Mouse (Mus musculus) intestine, postnatal 0 days (tissue): ENCODE results near the gene Sephs2. TPM values are rescaled to one million over a fixed set of nuclear protein-coding genes. Genes with fewer than 3 reads are reported as not detected.

Experiments used
- ATAC-seq: fragments of 200-750 bp; cut with Nextera tagmentation; 2 replicates; pipeline ENCODE4 v1.8.0; 2017; ENCODE audit warnings: mild to moderate bottlenecking, moderate TSS enrichment, moderate library complexity
- H3K27ac ChIP-seq: fragments of 300-500 bp; sonication (generic); 2 replicates; pipeline ENCODE4 v1.5.1; 2014; ENCODE audit warnings: mild to moderate bottlenecking, low read depth, low read length, moderate library complexity
- H3K27me3 ChIP-seq: fragments of 300-500 bp; sonication (generic); replicated peaks from 2 replicates; pipeline ENCODE4 v1.6.1; 2014; ENCODE audit warnings: low read length, mixed read lengths; ENCODE audit not compliant: control insufficient read depth, insufficient read depth
- H3K36me3 ChIP-seq: fragments of 300-500 bp; sonication (generic); 2 replicates; pipeline ENCODE4 v1.6.1; 2014; ENCODE audit warnings: mild to moderate bottlenecking, moderate library complexity; ENCODE audit not compliant: control insufficient read depth, insufficient read depth
- H3K4me1 ChIP-seq: fragments of 300-500 bp; sonication (generic); replicated peaks from 2 replicates; pipeline ENCODE4 v1.6.1; 2014; ENCODE audit warnings: antibody characterized with exemption, low read length, mixed read lengths; ENCODE audit not compliant: control insufficient read depth, insufficient read depth
- H3K4me2 ChIP-seq: fragments of 300-500 bp; sonication (generic); replicated peaks from 2 replicates; pipeline ENCODE4 v1.6.1; 2014; ENCODE audit warnings: low read depth, mild to moderate bottlenecking, moderate library complexity
- H3K4me3 ChIP-seq: fragments of 300-500 bp; sonication (generic); 2 replicates; pipeline ENCODE4 v1.5.1; 2014; ENCODE audit warnings: low read depth, low read length
- H3K9ac ChIP-seq: fragments of 300-500 bp; sonication (generic); 2 replicates; pipeline ENCODE4 v1.6.1; 2014; ENCODE audit warnings: mild to moderate bottlenecking, low read depth, low read length
- H3K9me3 ChIP-seq: fragments of 300-500 bp; sonication (generic); 2 replicates; pipeline ENCODE4 v1.6.1; 2016; ENCODE audit warnings: mixed run types; ENCODE audit not compliant: control insufficient read depth
- CTCF ChIP-seq: sonication (generic); IDR thresholded peaks from 2 replicates; pipeline ENCODE4 v1.5.1; 2016; ENCODE audit warnings: low read depth, mild to moderate bottlenecking, control low read depth, antibody characterized with exemption, moderate library complexity
- WGBS: fragments of 180-500 bp; shearing (Covaris S2); extraction: QIAGEN DNeasy Blood & Tissue Kit; methylation state at CpG from one replicate; pipeline ENCODE4 v1.1.7; 2014; 5-methylcytosine and 5-hydroxymethylcytosine counted together
- polyA plus RNA-seq: library from polyadenylated mRNA; unstranded; fragments of >200 nt; fragmentation: Nextera tagmentation; extraction: Ambion mirVana; gene quantifications from 2 replicates; pipeline ENCODE4 v1.2.1, GENCODE M21; 2015

The Sephs2 gene
- 335 and 364 TPM in 2 replicates for polyA plus RNA-seq

GRCm38 (mm10) chr7:127273925-127274789 lies at the start of gene Sephs2:
Gene Sephs2 (minus strand): TSS chr7:127274055.
- TF ChIP-seq CTCF, result no peak
- H3K9me3 ChIP-seq, result no peaks in the 10 kb centered on the region
- H3K4me2 ChIP-seq, result peak within 1 kb of the TSS; percentile 89
- H3K9ac ChIP-seq, result peak within 1 kb of the TSS; percentile 87
- H3K27ac ChIP-seq, result peak within 1 kb of the TSS; percentile 91
- ATAC-seq, result peak; percentile 73
- peak within 1 kb of the TSS; percentile 78 for H3K4me3 ChIP-seq
- no peaks in the 10 kb centered on the region for H3K27me3 ChIP-seq
- WGBS, result 2% methylated on average over 39 of the region's 39 CpGs
- H3K4me1 ChIP-seq, result peaks cover 6% of the 10 kb centered on the region
- H3K36me3 ChIP-seq, result peaks cover 12% of the 10 kb centered on the region

- Histone ChIP-seq H3K4me3 (no peak overlapping the region), H3K4me2 (no peak overlapping the region), H3K27me3 (no peaks in the 10 kb centered on the region), H3K9ac (no peak overlapping the region), H3K36me3 (no peaks in the 10 kb centered on the region), H3K4me1 (no peaks in the 10 kb centered on the region), H3K27ac (no peak overlapping the region), H3K9me3 (no peaks in the 10 kb centered on the region)
- ATAC-seq, result no peak
- WGBS, result 44% methylated on average over 5 of the region's 5 CpGs
- TF ChIP-seq CTCF, result peak; percentile 67
Measured at GRCm38 (mm10) chr7:127322085-127322484, 48.2 kb upstream of the Sephs2 start.

- H3K4me3 ChIP-seq, result no peak overlapping the region
- H3K9ac ChIP-seq, result no peak overlapping the region
- no peak for ATAC-seq
- WGBS, result 65% methylated on average over 4 of the region's 4 CpGs
- no peaks in the 10 kb centered on the region for H3K9me3 ChIP-seq
- no peaks in the 10 kb centered on the region for H3K36me3 ChIP-seq
- no peak for TF ChIP-seq CTCF
- no peak overlapping the region for H3K4me2 ChIP-seq
- no peak overlapping the region for H3K27ac ChIP-seq
- no peaks in the 10 kb centered on the region for H3K4me1 ChIP-seq
- H3K27me3 ChIP-seq, result no peaks in the 10 kb centered on the region
Measured at GRCm38 (mm10) chr7:127321106-127321505, 47.3 kb upstream of the Sephs2 start.

GRCm38 (mm10) chr7:127313912-127314311 lies 40.1 kb upstream of the Sephs2 start:
- Histone ChIP-seq H3K9me3 (no peaks in the 10 kb centered on the region), H3K9ac (no peak overlapping the region), H3K4me1 (no peaks in the 10 kb centered on the region), H3K27me3 (no peaks in the 10 kb centered on the region), H3K27ac (no peak overlapping the region), H3K36me3 (no peaks in the 10 kb centered on the region), H3K4me2 (no peak overlapping the region), H3K4me3 (no peak overlapping the region)
- 38% methylated on average over 8 of the region's 8 CpGs for WGBS
- ATAC-seq, result no peak
- no peak for TF ChIP-seq CTCF

- Histone ChIP-seq H3K27ac (no peak overlapping the region), H3K4me2 (no peak overlapping the region), H3K4me3 (no peak overlapping the region), H3K36me3 (no peaks in the 10 kb centered on the region), H3K9ac (no peak overlapping the region), H3K9me3 (no peaks in the 10 kb centered on the region), H3K27me3 (no peaks in the 10 kb centered on the region), H3K4me1 (no peaks in the 10 kb centered on the region)
- TF ChIP-seq CTCF, result no peak
- 68% methylated on average over 12 of the region's 12 CpGs for WGBS
- no peak for ATAC-seq
Measured at GRCm38 (mm10) chr7:127309951-127310350, 36.1 kb upstream of the Sephs2 start.

GRCm38 (mm10) chr7:127308887-127309286 lies 35.0 kb upstream of the Sephs2 start:
- WGBS, result 69% methylated on average over 4 of the region's 4 CpGs
- Histone ChIP-seq H3K9me3 (no peaks in the 10 kb centered on the region), H3K4me1 (no peaks in the 10 kb centered on the region), H3K4me2 (no peak overlapping the region), H3K9ac (no peak overlapping the region), H3K27ac (no peak overlapping the region), H3K36me3 (no peaks in the 10 kb centered on the region), H3K4me3 (no peak overlapping the region), H3K27me3 (no peaks in the 10 kb centered on the region)
- peak; percentile 84 for TF ChIP-seq CTCF
- peak; percentile 65; the same call in 1 of the 2 replicates for ATAC-seq
